Mouse (Mus musculus) kidney, adult 2 months (tissue): ENCODE measurements around the gene Apol8.
"Not testable (repeated sequence)": the region's sequence is repeated elsewhere in the genome, so short reads cannot be mapped to it uniquely, and the experiment has no call there.

Experiments
- CTCF ChIP-seq: fragments of 200-500 bp; conservative IDR thresholded peaks from 2 replicates; pipeline ENCODE4 v1.5.1; 2011; ENCODE audit warnings: low read depth, mild to moderate bottlenecking, control low read depth, low read length, moderate library complexity, mixed read lengths; ENCODE audit not compliant: insufficient read depth, insufficient read length
- POLR2A ChIP-seq: fragments of 200-500 bp; IDR thresholded peaks from one replicate; pipeline ENCODE4 v1.6.1; 2011; ENCODE audit warnings: low read depth, low read length, control low read depth

GRCm38 (mm10) chr15:77733380-77733779, 23.4 kb downstream of the Apol8 start:
- not testable (repeated sequence) for TF ChIP-seq POLR2A, CTCF
